Mouse (Mus musculus) 3T3-L1 (cell line): ENCODE results near the gene Grcc10.
A peak's percentile ranks its signal among the peaks of the same experiment; 100 is the strongest.

ENCODE experiments used
- DNase-seq: peaks from one replicate; pipeline ENCODE4 v3.0.0-alpha.2; 2015; ENCODE audit warnings: low read depth, low spot score

Gene Grcc10

GRCm38 (mm10) chr6:124732476-124733370 lies 8.5 kb downstream of the Grcc10 start:
- no peak for DNase-seq

DNA sequence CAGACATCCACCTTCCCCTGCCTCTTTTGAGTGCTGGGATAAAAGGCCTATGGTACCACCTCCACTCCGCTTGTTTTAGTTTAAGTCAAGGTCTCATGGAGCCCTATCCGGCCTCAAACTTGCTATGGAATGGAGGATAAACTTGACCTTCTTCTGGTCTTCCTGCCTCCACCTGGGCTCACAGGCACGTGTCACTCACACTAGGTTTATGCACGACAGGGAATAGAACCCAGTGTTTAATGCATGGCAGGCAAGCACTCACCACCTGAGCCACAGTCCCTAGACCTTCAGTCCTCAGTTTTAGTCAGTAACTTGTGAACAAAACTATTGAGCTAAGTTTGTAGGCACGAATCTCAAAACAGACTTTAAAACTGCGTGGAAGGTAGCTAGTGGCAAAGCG lies 10.1 kb downstream of the Grcc10 start:
- no peak for DNase-seq

GRCm38 (mm10) chr6:124729850-124730705 lies 11.1 kb downstream of the Grcc10 start:
- DNase-seq: no peak

DNA sequence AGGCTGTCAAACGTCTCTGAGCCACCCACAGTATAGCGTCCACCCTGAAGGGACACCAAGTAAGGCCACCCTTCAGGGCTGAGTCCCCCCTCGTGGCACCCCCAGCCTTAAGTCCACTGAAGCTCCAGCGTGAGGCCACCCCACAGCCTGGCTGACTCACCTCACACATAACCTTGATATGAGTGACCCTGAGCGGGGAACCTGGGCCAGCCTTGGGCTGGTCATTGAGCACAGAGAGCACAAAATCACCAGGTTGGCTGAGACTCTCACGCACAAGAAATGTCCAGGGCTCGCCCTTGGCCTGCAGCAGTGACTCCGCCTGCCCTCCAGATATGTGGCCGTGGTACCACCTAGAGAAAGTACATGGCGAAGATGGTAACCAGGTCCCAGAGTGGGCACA lies 12.6 kb downstream of the Grcc10 start:
- DNase-seq: no peak

GRCm38 (mm10) chr6:124724472-124724871 lies 16.7 kb downstream of the Grcc10 start:
- DNase-seq: no peak

DNA sequence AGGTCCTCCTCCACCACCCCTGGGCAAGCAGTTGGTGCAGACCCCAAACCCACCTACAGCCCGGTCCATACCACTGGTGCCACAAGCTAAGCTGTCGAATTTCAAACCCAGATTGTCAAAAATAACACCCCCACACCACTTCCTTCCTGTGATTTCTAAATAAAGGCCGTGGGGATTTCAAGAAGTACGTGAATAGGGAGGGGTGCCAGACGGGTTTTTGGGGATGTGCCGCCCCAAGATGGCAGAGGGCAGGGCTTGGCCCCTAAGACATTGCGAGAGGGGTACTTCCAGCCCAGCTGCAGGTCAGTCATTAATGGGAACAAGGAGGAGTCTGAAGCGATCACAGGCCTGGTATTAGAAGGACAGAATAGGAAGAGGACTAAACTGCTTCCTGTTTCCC lies 17.6 kb downstream of the Grcc10 start:
- no peak for DNase-seq

DNA sequence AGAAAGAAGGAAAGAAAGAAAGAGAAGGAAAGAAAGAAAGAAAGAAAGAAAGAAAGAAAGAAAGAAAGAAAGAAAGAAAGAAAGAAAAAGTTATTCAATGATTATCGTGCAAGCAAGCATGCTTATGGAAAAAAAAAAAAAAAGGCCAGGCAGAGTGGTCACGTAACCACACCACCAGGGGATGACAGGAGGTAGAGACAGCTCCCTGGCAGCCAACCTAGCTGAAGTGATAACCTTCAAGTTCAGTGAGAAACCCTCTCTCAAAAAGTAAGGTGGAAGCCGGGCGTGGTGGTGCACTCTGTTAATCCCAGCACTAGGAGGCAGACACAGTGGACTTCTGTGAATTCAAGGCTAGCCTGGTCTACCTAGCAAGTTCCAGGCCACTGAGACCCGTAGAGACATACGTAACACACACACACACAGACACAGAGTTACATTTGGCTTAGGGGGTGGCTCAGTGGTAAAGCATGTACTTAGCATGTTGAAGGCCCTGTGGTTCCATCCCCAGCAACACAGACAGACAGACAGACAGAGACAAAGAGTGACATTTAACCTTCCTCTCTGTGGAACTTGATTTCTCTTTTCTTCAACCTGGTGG lies 18.2 kb downstream of the Grcc10 start:
- no peak for DNase-seq

DNA sequence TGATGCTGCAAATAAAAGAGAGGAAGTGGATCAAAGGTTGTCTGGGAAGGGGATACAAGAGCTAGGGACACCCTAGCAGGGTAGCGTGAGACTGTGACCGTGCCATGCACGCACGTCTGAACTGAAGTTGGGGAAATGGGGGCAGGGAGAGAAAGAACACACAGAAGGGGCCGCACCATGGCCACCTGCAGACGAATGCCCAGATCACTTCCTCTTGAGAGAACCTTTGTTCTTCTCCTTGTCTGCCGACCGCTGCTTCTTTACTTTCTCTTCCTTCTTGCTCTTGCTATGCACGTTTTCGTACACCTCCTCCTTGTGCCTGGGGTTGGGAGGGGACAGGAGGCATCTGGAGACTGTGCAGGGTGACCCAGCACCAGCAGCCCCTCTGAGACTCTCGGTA lies 20.3 kb downstream of the Grcc10 start:
- no peak for DNase-seq

- no peak for DNase-seq
These were observed 21.7 kb downstream of the Grcc10 start for GRCm38 (mm10) chr6:124719354-124719978.

- DNase-seq: no peak
These were observed 22.5 kb downstream of the Grcc10 start for GRCm38 (mm10) chr6:124718703-124719102.

GRCm38 (mm10) chr6:124717968-124718367 lies 23.2 kb downstream of the Grcc10 start:
- DNase-seq: no peak

DNA sequence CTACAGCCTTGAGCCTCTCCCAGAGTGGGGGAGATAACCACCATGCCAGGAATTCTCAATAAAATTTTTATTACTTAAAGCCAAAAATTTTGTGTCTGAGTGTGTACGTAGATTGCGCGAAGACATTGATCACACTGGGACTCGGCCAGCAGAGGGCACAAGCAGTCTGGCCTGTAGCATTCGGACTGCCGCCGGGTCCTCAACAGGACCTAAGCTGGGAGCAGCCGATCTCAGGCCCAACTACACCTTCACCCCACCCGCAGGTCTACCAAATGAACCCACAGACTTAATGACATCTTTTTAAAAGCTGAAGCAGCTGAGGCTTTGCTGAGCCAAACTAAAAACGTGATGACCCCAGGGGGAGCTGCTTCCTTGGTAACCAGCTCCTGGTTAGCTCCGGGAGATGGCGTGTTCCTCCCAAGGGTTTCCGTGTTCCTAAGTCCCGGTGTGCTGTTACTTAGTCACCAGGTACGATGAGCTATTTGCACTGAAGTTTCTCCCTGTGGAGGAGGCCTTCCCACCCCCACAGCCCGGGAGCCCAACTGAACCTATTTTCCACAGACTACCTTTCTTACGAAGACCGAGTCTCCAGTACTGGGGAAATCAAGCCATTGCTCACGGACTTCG lies 24.2 kb downstream of the Grcc10 start:
- DNase-seq: peak; percentile 66

DNA sequence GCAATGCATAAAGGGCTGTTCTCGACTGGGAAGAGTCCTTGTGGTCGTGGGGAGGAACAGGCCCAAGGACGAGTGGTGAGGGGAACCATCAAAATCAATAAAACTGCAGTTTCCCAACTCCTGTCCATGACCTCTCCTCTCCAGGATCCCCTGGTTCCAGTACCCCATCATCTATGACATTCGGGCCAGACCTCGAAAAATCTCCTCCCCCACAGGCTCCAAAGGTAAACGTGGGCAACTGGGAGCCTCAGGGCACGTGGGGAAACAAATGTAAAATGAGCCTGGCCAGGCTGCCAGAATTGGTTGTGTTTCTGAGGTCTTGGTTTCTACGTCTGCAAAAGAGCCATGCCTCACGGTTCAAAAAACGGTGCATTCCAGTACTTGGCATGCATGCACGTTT lies 28.3 kb downstream of the Grcc10 start:
- DNase-seq: no peak

GRCm38 (mm10) chr6:124711824-124712782 lies 29.1 kb downstream of the Grcc10 start, which contains the start of the genes Emg1 and Phb2:
Gene Emg1 (minus strand): TSS chr6:124712178.
Gene Phb2 (plus strand): TSS chr6:124712336.
- DNase-seq: peak; percentile 99

DNA sequence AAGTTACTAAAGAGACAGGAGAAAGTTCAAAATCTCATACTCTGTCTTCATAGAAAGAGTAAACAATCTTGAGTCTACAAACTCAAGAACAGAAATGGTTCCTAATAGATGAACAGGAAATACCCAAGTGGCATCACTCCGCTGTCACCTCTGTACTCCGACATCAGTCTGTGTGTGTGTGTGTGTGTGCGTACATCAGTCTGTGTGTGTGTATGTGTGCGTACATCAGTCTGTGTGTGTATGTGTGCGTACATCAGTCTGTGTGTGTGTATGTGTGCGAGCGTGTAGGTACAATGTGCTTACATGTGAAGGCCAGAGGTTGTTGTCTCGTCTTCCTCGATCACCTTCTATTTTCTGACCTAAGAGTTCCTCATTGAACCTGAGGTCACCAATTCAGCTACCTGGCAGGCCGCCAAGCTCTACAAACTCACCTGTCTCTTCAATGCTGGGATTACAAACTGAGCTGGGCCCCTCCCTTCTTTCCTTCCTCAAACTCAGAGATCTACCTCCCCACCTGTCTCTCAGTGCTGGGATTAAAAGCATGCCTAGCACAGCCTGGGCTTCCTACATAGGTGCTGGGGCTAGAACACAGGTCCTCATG lies 32.8 kb downstream of the Grcc10 start:
- no peak for DNase-seq

- peak; percentile 66 for DNase-seq
These were observed 35.0 kb downstream of the Grcc10 start for GRCm38 (mm10) chr6:124706061-124706627.

DNA sequence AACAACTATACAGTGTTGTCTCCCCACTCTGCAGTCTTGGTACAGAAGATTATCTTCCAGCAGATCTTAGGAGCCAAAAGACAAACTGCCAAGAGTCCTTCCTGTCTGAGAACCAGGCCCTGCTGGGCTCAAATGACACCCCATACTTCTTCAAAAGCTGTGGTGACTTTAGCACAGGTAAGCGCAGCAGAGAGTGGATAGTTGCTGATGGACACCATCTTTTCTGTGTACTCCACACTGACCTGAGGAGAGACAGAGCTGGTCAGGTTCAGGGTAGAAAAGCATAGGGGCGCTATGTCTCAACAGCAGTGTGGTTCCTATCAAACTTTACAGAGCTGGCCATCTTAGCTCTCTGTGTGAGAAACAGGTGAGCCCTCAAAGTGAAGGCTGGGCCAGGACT lies 36.8 kb downstream of the Grcc10 start:
- DNase-seq: no peak

- no peak for DNase-seq
These were observed 37.4 kb downstream of the Grcc10 start for GRCm38 (mm10) chr6:124703789-124704188.

- DNase-seq: peak; percentile 88
These were observed 38.4 kb downstream of the Grcc10 start for GRCm38 (mm10) chr6:124702784-124703103.
